Mouse (Mus musculus) cortical plate, adult 2 months (tissue): ENCODE measurements around the gene Med18.

Experiments used
- CTCF ChIP-seq: fragments of 200-500 bp; IDR thresholded peaks from 2 replicates; pipeline ENCODE4 v1.5.1; 2011; ENCODE audit warnings: mild to moderate bottlenecking, control low read depth, low read length; ENCODE audit not compliant: insufficient read depth; ENCODE audit errors: extremely low read depth
- POLR2A ChIP-seq: fragments of 200-500 bp; IDR thresholded peaks from 2 replicates; pipeline ENCODE4 v1.6.1; 2011; ENCODE audit warnings: mild to moderate bottlenecking, low read length, control low read depth; ENCODE audit not compliant: insufficient read depth; ENCODE audit errors: extremely low read depth

GRCm38 (mm10) chr4:132475895-132476878 is 12.5 kb upstream of the Med18 start:
- no peak for TF ChIP-seq POLR2A
- no peak for TF ChIP-seq CTCF
